Mouse (Mus musculus) MEL (cell line): ENCODE measurements around the gene Madcam1.

Experiments
- BHLHE40 ChIP-seq: IDR thresholded peaks from 2 replicates; pipeline ENCODE4 v1.6.1; 2012; ENCODE audit warnings: low read depth, mild to moderate bottlenecking, inconsistent platforms, low read length, improper control_type of control experiment, borderline replicate concordance
- CTCF ChIP-seq, 3 experiments: IDR thresholded peaks in 2 of 3; conservative IDR thresholded peaks in 1 of 3; 2 replicates each; pipeline ENCODE4 v1.5.1; 2011 to 2012; ENCODE audit warnings: low read length in 3 of 3, low read depth in 2 of 3, mild to moderate bottlenecking in 2 of 3, improper control_type of control experiment in 1 of 3, inconsistent platforms in 1 of 3, mixed read lengths in 1 of 3, moderate library complexity in 1 of 3; ENCODE audit not compliant: control insufficient read depth in 1 of 3, insufficient read depth in 1 of 3, poor library complexity in 1 of 3, severe bottlenecking in 1 of 3
- ELF1 ChIP-seq: IDR thresholded peaks from 2 replicates; pipeline ENCODE4 v1.6.1; 2014; ENCODE audit warnings: low read depth, mild to moderate bottlenecking, inconsistent platforms, low read length, improper control_type of control experiment, moderate library complexity
- EP300 ChIP-seq, 2 experiments: IDR thresholded peaks; 2 replicates each; pipeline ENCODE4 v1.6.1; 2011; ENCODE audit warnings: improper control_type of control experiment in 2 of 2, low read length in 2 of 2, low read depth in 1 of 2, mild to moderate bottlenecking in 1 of 2
- POLR2A ChIP-seq, 2 experiments: IDR thresholded peaks; 2 replicates each; pipeline ENCODE4 v1.6.1; 2011 to 2012; ENCODE audit warnings: low read length in 2 of 2, mild to moderate bottlenecking in 2 of 2, control low read depth in 1 of 2, improper control_type of control experiment in 1 of 2, low read depth in 1 of 2, moderate library complexity in 1 of 2; ENCODE audit not compliant: control insufficient read depth in 1 of 2, insufficient read depth in 1 of 2, poor library complexity in 1 of 2
- TBP ChIP-seq: IDR thresholded peaks from 2 replicates; pipeline ENCODE4 v1.8.0; 2011; ENCODE audit warnings: low read depth, low read length, improper control_type of control experiment
- TCF12 ChIP-seq: IDR thresholded peaks from 2 replicates; pipeline ENCODE4 v1.6.1; 2014; ENCODE audit warnings: low read depth, mild to moderate bottlenecking, inconsistent platforms, low read length, improper control_type of control experiment, moderate library complexity
- ZC3H11A ChIP-seq: IDR thresholded peaks from 2 replicates; pipeline ENCODE4 v1.6.1; 2012; ENCODE audit warnings: low read depth, mild to moderate bottlenecking, inconsistent platforms, low read length, improper control_type of control experiment

GRCm38 (mm10) chr10:79661861-79662260 is 2.5 kb upstream of the Madcam1 start:
- TF ChIP-seq POLR2A (IDR thresholded peaks at IDR 0.05; ENCODE audit: control insufficient read depth in 1 of 2, insufficient read depth in 1 of 2, low read depth in 1 of 2, low read length in 2 of 2, poor library complexity in 1 of 2) (no peak), ZC3H11A (no peak), TBP (no peak), EP300 (IDR thresholded peaks at IDR 0.05; ENCODE audit: low read depth in 1 of 2, low read length in 2 of 2) (no peak), BHLHE40 (no peak), CTCF (IDR thresholded peaks at IDR 0.05 in 2 of 3, conservative IDR thresholded peaks at IDR 0.05 in 1 of 3; ENCODE audit: control insufficient read depth in 1 of 3, insufficient read depth in 1 of 3, low read depth in 2 of 3, low read length in 3 of 3, poor library complexity in 1 of 3, severe bottlenecking in 1 of 3) (no peak), ELF1 (no peak), TCF12 (no peak)
